Mouse (Mus musculus) hindbrain, postnatal 0 days (tissue): ENCODE results near the gene H2-Q1. TPM values are rescaled to one million over a fixed set of nuclear protein-coding genes. Genes with fewer than 3 reads are reported as not detected.

Experiments
- ATAC-seq: fragments of 200-750 bp; cut with Nextera tagmentation; 2 replicates; pipeline ENCODE4 v1.8.0; 2017; ENCODE audit warnings: mild to moderate bottlenecking, moderate TSS enrichment, moderate library complexity
- DNase-seq: peaks from one replicate; pipeline ENCODE4 v3.0.0-alpha.2; 2015; ENCODE audit warnings: low spot score
- H3K27ac ChIP-seq: fragments of 300-500 bp; sonication (generic); 2 replicates; pipeline ENCODE4 v1.5.1; 2014; ENCODE audit warnings: mild to moderate bottlenecking
- H3K27me3 ChIP-seq: fragments of 300-500 bp; sonication (generic); 2 replicates; pipeline ENCODE4 v1.6.1; 2014; ENCODE audit warnings: low read length, mixed read lengths; ENCODE audit not compliant: insufficient read depth
- H3K36me3 ChIP-seq: fragments of 300-500 bp; sonication (generic); 2 replicates; pipeline ENCODE4 v1.6.1; 2014; ENCODE audit warnings: low read length, mixed read lengths; ENCODE audit not compliant: insufficient read depth
- H3K4me1 ChIP-seq: fragments of 300-500 bp; sonication (generic); 2 replicates; pipeline ENCODE4 v1.6.1; 2014; ENCODE audit warnings: antibody characterized with exemption, low read length, mixed read lengths; ENCODE audit not compliant: insufficient read depth
- H3K4me2 ChIP-seq: fragments of 300-500 bp; sonication (generic); 2 replicates; pipeline ENCODE4 v1.6.1; 2014; ENCODE audit warnings: low read depth, mild to moderate bottlenecking, low read length, moderate library complexity, mixed read lengths
- H3K4me3 ChIP-seq: fragments of 300-500 bp; sonication (generic); 2 replicates; pipeline ENCODE4 v1.5.1; 2014; ENCODE audit warnings: low read length
- H3K9ac ChIP-seq: fragments of 300-500 bp; sonication (generic); replicated peaks from 2 replicates; pipeline ENCODE4 v1.6.1; 2014; ENCODE audit warnings: mild to moderate bottlenecking, low read length, moderate library complexity, mixed read lengths
- H3K9me3 ChIP-seq: fragments of 300-500 bp; sonication (generic); 2 replicates; pipeline ENCODE4 v1.6.1; 2016; ENCODE audit warnings: low read length, mixed read lengths
- CTCF ChIP-seq: IDR thresholded peaks from 2 replicates; pipeline ENCODE4 v1.5.1; 2016; ENCODE audit warnings: antibody characterized with exemption, control low read depth, low read depth
- WGBS: fragments of 180-500 bp; shearing (Covaris S2); extraction: QIAGEN DNeasy Blood & Tissue Kit; methylation state at CpG from one replicate; pipeline ENCODE4 v1.1.7; 2014; 5-methylcytosine and 5-hydroxymethylcytosine counted together
- polyA plus RNA-seq: library from polyadenylated mRNA; unstranded; fragments of >200 nt; fragmentation: Nextera tagmentation; extraction: Ambion mirVana; gene quantifications from 2 replicates; pipeline ENCODE4 v1.2.1, GENCODE M21; 2015
- total RNA-seq: library from RNA; depleted of rRNA; stranded (reverse); fragments of >200 nt; gene quantifications from 2 replicates; pipeline ENCODE4 v1.2.3, GENCODE M21; 2014; rRNA removed

H2-Q1 gene
- total RNA-seq = 0.42 and 0.68 TPM in 2 replicates
- 1.4 and 1.5 TPM in 2 replicates for polyA plus RNA-seq

GRCm38 (mm10) chr17:35320327-35321081 is at the start of gene H2-Q1:
TSS of gene H2-Q1 (plus strand) at chr17:35320405.
- no peak within 1 kb of the TSS for H3K9ac ChIP-seq
- peak within 1 kb of the TSS; percentile 58 for H3K4me2 ChIP-seq
- H3K27ac ChIP-seq = no peak within 1 kb of the TSS
- peaks cover 19% of the 10 kb centered on the region; the same call in 1 of the 2 replicates for H3K27me3 ChIP-seq
- 1% methylated on average over 47 of the region's 55 CpGs for WGBS
- no peaks in the 10 kb centered on the region for H3K36me3 ChIP-seq
- H3K9me3 ChIP-seq = no peaks in the 10 kb centered on the region
- no peak for TF ChIP-seq CTCF
- ATAC-seq (no peak), DNase-seq (no peak)
- H3K4me3 ChIP-seq = peak within 1 kb of the TSS; percentile 34
- H3K4me1 ChIP-seq = no peaks in the 10 kb centered on the region

GRCm38 (mm10) chr17:35272249-35272648 is 48.0 kb upstream of the H2-Q1 start:
- no peak for TF ChIP-seq CTCF
- Histone ChIP-seq H3K9me3 (peaks cover 4% of the 10 kb centered on the region; the same call in 1 of the 2 replicates), H3K36me3 (no peaks in the 10 kb centered on the region), H3K27ac (no peak overlapping the region), H3K4me3 (no peak overlapping the region), H3K27me3 (peaks cover 8% of the 10 kb centered on the region; the same call in 1 of the 2 replicates), H3K4me1 (no peaks in the 10 kb centered on the region), H3K9ac (no peak overlapping the region), H3K4me2 (no peak overlapping the region)
- ATAC-seq = no peak
- no peak for DNase-seq
- 78% methylated on average over 3 of the region's 3 CpGs for WGBS

- peak; percentile 76 for ATAC-seq
- no peaks in the 10 kb centered on the region for H3K36me3 ChIP-seq
- 5% methylated on average over 11 of the region's 11 CpGs for WGBS
- H3K27me3 ChIP-seq = peaks cover 8% of the 10 kb centered on the region; the same call in 1 of the 2 replicates
- no peak overlapping the region for H3K4me3 ChIP-seq
- TF ChIP-seq CTCF = peak; percentile 96
- H3K4me1 ChIP-seq = no peaks in the 10 kb centered on the region
- H3K27ac ChIP-seq = no peak overlapping the region
- H3K9ac ChIP-seq = no peak overlapping the region
- DNase-seq = peak; percentile 81
- H3K9me3 ChIP-seq = peaks cover 4% of the 10 kb centered on the region; the same call in 1 of the 2 replicates
- no peak overlapping the region for H3K4me2 ChIP-seq
Observed at GRCm38 (mm10) chr17:35274770-35275169, 45.4 kb upstream of the H2-Q1 start.

GRCm38 (mm10) chr17:35276304-35276864 is 43.8 kb upstream of the H2-Q1 start:
- Histone ChIP-seq H3K4me2 (peak overlapping the region; percentile 28; the same call in 1 of the 2 replicates), H3K27me3 (peaks cover 8% of the 10 kb centered on the region; the same call in 1 of the 2 replicates), H3K9ac (no peak overlapping the region), H3K9me3 (peaks cover 4% of the 10 kb centered on the region; the same call in 1 of the 2 replicates), H3K4me1 (no peaks in the 10 kb centered on the region), H3K27ac (no peak overlapping the region), H3K4me3 (no peak overlapping the region), H3K36me3 (no peaks in the 10 kb centered on the region)
- ATAC-seq (no peak), DNase-seq (no peak)
- TF ChIP-seq CTCF = no peak
- WGBS = 26% methylated on average over 13 of the region's 13 CpGs

DNA sequence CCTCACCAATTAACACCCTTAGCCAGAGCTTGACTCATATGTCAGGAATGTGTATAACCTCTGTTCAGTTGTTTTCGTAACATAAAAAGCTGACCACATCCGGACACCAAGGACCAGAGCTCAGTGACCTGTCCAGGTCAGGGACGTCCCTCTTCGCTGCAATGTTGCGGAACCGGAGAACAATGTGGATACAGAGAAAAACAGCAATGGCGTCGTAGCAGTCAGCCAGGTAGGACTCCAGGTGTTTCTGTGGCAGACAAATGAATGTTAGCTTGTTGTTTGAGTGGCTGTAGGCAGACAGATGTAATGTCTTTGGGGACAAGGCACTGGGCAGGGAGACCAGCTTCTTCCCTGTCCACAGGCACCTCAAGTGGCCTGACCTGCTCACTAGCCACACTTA is 42.2 kb upstream of the H2-Q1 start:
- H3K4me3 ChIP-seq = no peak overlapping the region

DNA sequence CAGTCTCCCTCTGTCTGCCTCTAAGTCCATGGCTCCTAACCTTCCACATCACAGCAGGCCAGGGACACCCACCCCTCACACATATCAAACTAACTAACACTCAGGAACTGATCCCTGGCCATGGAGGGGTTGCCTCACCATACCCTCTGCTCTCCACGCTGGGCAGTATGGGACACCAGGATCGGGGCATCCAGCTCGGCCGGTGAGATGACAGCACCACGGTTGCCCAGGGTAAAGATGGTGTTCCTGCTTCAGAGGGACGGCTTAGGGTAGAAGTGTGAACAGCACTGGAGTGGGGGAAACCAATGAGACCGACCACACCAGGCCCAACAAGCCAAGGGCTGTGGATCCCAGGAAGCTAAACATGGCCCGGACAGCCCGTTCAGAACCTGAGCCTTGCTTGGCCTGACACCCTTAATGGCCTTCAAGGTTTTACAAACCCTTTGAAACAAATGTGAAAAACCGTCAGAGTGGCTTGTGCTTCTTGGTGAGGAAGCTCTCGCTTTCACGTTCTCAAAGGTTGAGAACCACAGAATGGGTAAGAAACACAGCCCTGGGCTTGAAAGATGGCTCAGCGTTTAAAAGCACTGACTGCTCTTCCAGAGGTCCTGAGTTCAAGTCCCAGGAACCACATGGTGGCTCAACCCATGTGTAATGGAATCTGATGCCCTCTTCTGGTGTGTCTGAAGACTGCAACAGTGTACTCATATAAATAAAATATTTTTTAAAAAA is 41.1 kb upstream of the H2-Q1 start:
- no peak for DNase-seq
- Histone ChIP-seq H3K27ac (no peak overlapping the region), H3K36me3 (no peaks in the 10 kb centered on the region), H3K4me3 (no peak overlapping the region), H3K9ac (no peak overlapping the region), H3K4me2 (no peak overlapping the region), H3K27me3 (peaks cover 8% of the 10 kb centered on the region; the same call in 1 of the 2 replicates), H3K4me1 (no peaks in the 10 kb centered on the region), H3K9me3 (no peaks in the 10 kb centered on the region)
- no peak for ATAC-seq
- WGBS = 88% methylated on average over 13 of the region's 13 CpGs
- TF ChIP-seq CTCF = no peak

More for the DNA sequence above, 42.2 kb upstream of the H2-Q1 start:
- Histone ChIP-seq H3K36me3 (no peaks in the 10 kb centered on the region), H3K27me3 (peaks cover 8% of the 10 kb centered on the region; the same call in 1 of the 2 replicates), H3K9me3 (peaks cover 1% of the 10 kb centered on the region; the same call in 1 of the 2 replicates), H3K4me1 (no peaks in the 10 kb centered on the region), H3K9ac (no peak overlapping the region), H3K27ac (no peak overlapping the region), H3K4me2 (no peak overlapping the region)
- ATAC-seq = no peak
- 87% methylated on average over 8 of the region's 8 CpGs for WGBS
- TF ChIP-seq CTCF = no peak
- DNase-seq = no peak
